Mouse (Mus musculus) liver, adult (tissue): ENCODE measurements around the gene Trim44.

ENCODE experiments used
- GATA4 ChIP-seq: IDR thresholded peaks from 2 replicates; pipeline ENCODE4 v1.6.1; 2014; ENCODE audit warnings: mild to moderate bottlenecking, low read length; ENCODE audit not compliant: insufficient replicate concordance

Trim44 gene

GRCm38 (mm10) chr2:102384057-102384456 lies 23.6 kb downstream of the Trim44 start:
- TF ChIP-seq GATA4, result no peak

GRCm38 (mm10) chr2:102383069-102383834 lies 24.4 kb downstream of the Trim44 start:
- no peak for TF ChIP-seq GATA4

- TF ChIP-seq GATA4, result no peak
These were observed 25.1 kb downstream of the Trim44 start for GRCm38 (mm10) chr2:102382519-102382918.

GRCm38 (mm10) chr2:102380581-102380980 lies 27.0 kb downstream of the Trim44 start:
- TF ChIP-seq GATA4, result no peak

- no peak for TF ChIP-seq GATA4
These were observed 28.7 kb downstream of the Trim44 start for GRCm38 (mm10) chr2:102378928-102379327.

- no peak for TF ChIP-seq GATA4
These were observed 29.2 kb downstream of the Trim44 start for GRCm38 (mm10) chr2:102378381-102378780.

- no peak for TF ChIP-seq GATA4
These were observed 30.3 kb downstream of the Trim44 start for GRCm38 (mm10) chr2:102377370-102377769.

GRCm38 (mm10) chr2:102373406-102374105 lies 34.1 kb downstream of the Trim44 start:
- no peak for TF ChIP-seq GATA4

- no peak for TF ChIP-seq GATA4
These were observed 34.9 kb downstream of the Trim44 start for GRCm38 (mm10) chr2:102372690-102373089.

GRCm38 (mm10) chr2:102371332-102371731 lies 36.3 kb downstream of the Trim44 start:
- no peak for TF ChIP-seq GATA4

GRCm38 (mm10) chr2:102365983-102366545 lies 41.6 kb downstream of the Trim44 start:
- no peak for TF ChIP-seq GATA4

- no peak for TF ChIP-seq GATA4
These were observed 42.9 kb downstream of the Trim44 start for GRCm38 (mm10) chr2:102364565-102365200.

- TF ChIP-seq GATA4, result no peak
These were observed 44.6 kb downstream of the Trim44 start for GRCm38 (mm10) chr2:102362896-102363530.

- no peak for TF ChIP-seq GATA4
These were observed 45.4 kb downstream of the Trim44 start for GRCm38 (mm10) chr2:102362266-102362665.
